Mouse (Mus musculus) forebrain, embryonic 11.5 days (tissue): ENCODE data around the gene Eif2ak1. TPM values are rescaled to one million over a fixed set of nuclear protein-coding genes. Genes with fewer than 3 reads are reported as not detected.
A peak's percentile ranks its signal among the peaks of the same experiment; 100 is the strongest.

ENCODE experiments used
- ATAC-seq: fragments of 200-750 bp; cut with Nextera tagmentation; replicated peaks from 2 replicates; pipeline ENCODE4 v1.8.0; 2017; ENCODE audit warnings: moderate TSS enrichment; ENCODE audit not compliant: low FRiP score
- DNase-seq: peaks from one replicate; pipeline ENCODE4 v3.0.0-alpha.2; 2017; ENCODE audit warnings: low spot score
- H3K27ac ChIP-seq: fragments of 300-500 bp; sonication (generic); 2 replicates; pipeline ENCODE4 v1.5.1; 2014; ENCODE audit warnings: low read depth, low read length
- H3K27me3 ChIP-seq: fragments of 300-500 bp; sonication (generic); 2 replicates; pipeline ENCODE4 v1.6.1; 2014; ENCODE audit warnings: mild to moderate bottlenecking, low read length, mixed read lengths; ENCODE audit not compliant: control insufficient read depth, insufficient read depth
- H3K36me3 ChIP-seq: fragments of 300-500 bp; sonication (generic); 2 replicates; pipeline ENCODE4 v1.6.1; 2014; ENCODE audit warnings: mild to moderate bottlenecking, low read length, moderate library complexity, mixed read lengths; ENCODE audit not compliant: control insufficient read depth, insufficient read depth
- H3K4me1 ChIP-seq: fragments of 300-500 bp; sonication (generic); replicated peaks from 2 replicates; pipeline ENCODE4 v1.6.1; 2014; ENCODE audit warnings: low read length, mixed read lengths; ENCODE audit not compliant: control insufficient read depth, insufficient read depth
- H3K4me2 ChIP-seq: fragments of 300-500 bp; sonication (generic); 2 replicates; pipeline ENCODE4 v1.6.1; 2014; ENCODE audit warnings: low read depth, mild to moderate bottlenecking, low read length, moderate library complexity, mixed read lengths; ENCODE audit not compliant: severe bottlenecking
- H3K4me3 ChIP-seq: fragments of 300-500 bp; sonication (generic); 2 replicates; pipeline ENCODE4 v1.5.1; 2014; ENCODE audit warnings: low read depth, low read length
- H3K9ac ChIP-seq: fragments of 300-500 bp; sonication (generic); 2 replicates; pipeline ENCODE4 v1.6.1; 2014; ENCODE audit warnings: low read length
- H3K9me3 ChIP-seq: fragments of 300-500 bp; sonication (generic); 2 replicates; pipeline ENCODE4 v1.6.1; 2016; ENCODE audit warnings: low read length, mixed read lengths; ENCODE audit not compliant: control insufficient read depth
- WGBS: fragments of 180-500 bp; shearing (Covaris S2); extraction: QIAGEN DNeasy Blood & Tissue Kit; methylation state at CpG from one replicate; pipeline ENCODE4 v1.1.7; 2014; 5-methylcytosine and 5-hydroxymethylcytosine counted together
- polyA plus RNA-seq: library from polyadenylated mRNA; unstranded; fragments of >200 nt; fragmentation: Nextera tagmentation; extraction: Ambion mirVana; gene quantifications from 2 replicates; pipeline ENCODE4 v1.2.1, GENCODE M21; 2014

Gene Eif2ak1
- polyA plus RNA-seq, 1 experiment from 2014 or later, result 48.4 TPM

GRCm38 (mm10) chr5:143814626-143815025 lies 3.0 kb upstream of the Eif2ak1 start:
- ATAC-seq (no peak), DNase-seq (no peak)
- Histone ChIP-seq H3K27me3 (no peaks in the 10 kb centered on the region), H3K9ac (no peak overlapping the region), H3K9me3 (no peaks in the 10 kb centered on the region), H3K4me1 (peaks cover 2% of the 10 kb centered on the region; the same call in 1 of the 2 replicates), H3K4me2 (no peak overlapping the region), H3K27ac (no peak overlapping the region), H3K36me3 (no peaks in the 10 kb centered on the region), H3K4me3 (no peak overlapping the region)
- 86% methylated on average over 2 of the region's 2 CpGs for WGBS

DNA sequence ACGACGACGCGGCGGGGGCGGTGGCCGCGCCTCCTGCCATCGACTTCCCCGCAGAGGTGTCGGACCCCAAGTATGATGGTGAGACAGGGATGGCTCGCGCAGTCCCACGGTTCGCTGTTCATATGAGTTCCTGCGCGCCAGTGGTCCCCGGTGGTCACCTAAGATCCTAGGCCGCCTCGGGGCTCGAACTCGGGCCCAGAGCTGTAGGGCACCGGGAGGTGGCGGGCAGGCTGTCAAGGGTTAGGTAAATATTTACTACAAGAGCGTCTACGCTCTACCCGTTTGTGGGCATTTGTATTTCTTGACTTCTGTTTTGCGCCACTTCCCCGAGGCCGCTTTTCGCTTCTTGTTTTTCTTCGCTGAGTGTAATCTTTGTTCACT lies 333 bp downstream of the Eif2ak1 start:
- Histone ChIP-seq H3K4me3 (peak overlapping the region; percentile 82), H3K27ac (no peak overlapping the region; the same call in 1 of the 2 replicates), H3K9me3 (no peaks in the 10 kb centered on the region), H3K4me1 (peaks cover 2% of the 10 kb centered on the region; the same call in 1 of the 2 replicates), H3K9ac (peak overlapping the region; percentile 80), H3K36me3 (no peaks in the 10 kb centered on the region), H3K4me2 (peak overlapping the region; percentile 57), H3K27me3 (no peaks in the 10 kb centered on the region)
- WGBS, result under 1% methylated on average over 32 of the region's 32 CpGs
- no peak for DNase-seq
- ATAC-seq, result peak; percentile 83

- no peak for DNase-seq
- no peak overlapping the region for H3K27ac ChIP-seq
- no peaks in the 10 kb centered on the region for H3K27me3 ChIP-seq
- peak overlapping the region; percentile 57 for H3K4me2 ChIP-seq
- no peak for ATAC-seq
- H3K36me3 ChIP-seq, result no peaks in the 10 kb centered on the region
- H3K9ac ChIP-seq, result peak overlapping the region; percentile 80
- WGBS, result 14% methylated on average over 10 of the region's 10 CpGs
- peaks cover 2% of the 10 kb centered on the region; the same call in 1 of the 2 replicates for H3K4me1 ChIP-seq
- H3K9me3 ChIP-seq, result no peaks in the 10 kb centered on the region
- peak overlapping the region; percentile 82 for H3K4me3 ChIP-seq
Observed at GRCm38 (mm10) chr5:143818461-143818860, 873 bp downstream of the Eif2ak1 start.

DNA sequence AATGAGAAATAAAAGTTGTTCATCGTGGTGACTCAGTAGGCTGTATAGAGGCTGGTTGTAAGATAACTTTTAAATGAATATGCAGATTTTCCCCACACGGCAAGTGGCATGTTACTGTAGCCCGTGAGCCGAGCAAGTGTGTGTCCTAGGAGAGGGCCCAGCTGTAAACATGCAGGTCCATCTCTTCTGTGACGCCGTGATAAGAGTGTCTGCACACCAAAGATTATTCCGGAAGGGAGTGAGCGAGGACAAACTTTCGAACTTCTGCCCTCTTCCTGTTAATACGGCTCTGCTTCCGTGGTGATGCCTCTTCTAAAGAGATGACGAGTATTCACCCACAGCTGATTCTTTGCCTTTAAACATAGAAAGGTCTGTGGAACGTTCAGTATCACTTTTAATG lies 1.4 kb downstream of the Eif2ak1 start:
- Histone ChIP-seq H3K27me3 (no peaks in the 10 kb centered on the region), H3K9me3 (no peaks in the 10 kb centered on the region), H3K9ac (no peak overlapping the region), H3K4me3 (no peak overlapping the region), H3K4me2 (no peak overlapping the region; the same call in 1 of the 2 replicates), H3K36me3 (no peaks in the 10 kb centered on the region), H3K27ac (no peak overlapping the region), H3K4me1 (peaks cover 2% of the 10 kb centered on the region; the same call in 1 of the 2 replicates)
- ATAC-seq (no peak), DNase-seq (no peak)
- WGBS, result 89% methylated on average over 13 of the region's 13 CpGs

- Histone ChIP-seq H3K36me3 (no peaks in the 10 kb centered on the region), H3K4me1 (peaks cover 2% of the 10 kb centered on the region; the same call in 1 of the 2 replicates), H3K4me3 (no peak overlapping the region), H3K9ac (no peak overlapping the region), H3K27ac (no peak overlapping the region), H3K9me3 (no peaks in the 10 kb centered on the region), H3K4me2 (no peak overlapping the region), H3K27me3 (no peaks in the 10 kb centered on the region)
- WGBS, result 88% methylated on average over 24 of the region's 24 CpGs
- ATAC-seq (no peak), DNase-seq (no peak)
Observed at GRCm38 (mm10) chr5:143819906-143820660, 2.5 kb downstream of the Eif2ak1 start.

GRCm38 (mm10) chr5:143820820-143821219 lies 3.2 kb downstream of the Eif2ak1 start:
- no peak overlapping the region for H3K4me3 ChIP-seq
- no peak overlapping the region for H3K27ac ChIP-seq
- H3K4me2 ChIP-seq, result no peak overlapping the region
- WGBS, result 89% methylated on average over 5 of the region's 5 CpGs
- no peaks in the 10 kb centered on the region for H3K36me3 ChIP-seq
- H3K9me3 ChIP-seq, result no peaks in the 10 kb centered on the region
- no peak for ATAC-seq
- H3K4me1 ChIP-seq, result peaks cover 2% of the 10 kb centered on the region; the same call in 1 of the 2 replicates
- H3K27me3 ChIP-seq, result no peaks in the 10 kb centered on the region
- DNase-seq, result no peak
- H3K9ac ChIP-seq, result no peak overlapping the region

- Histone ChIP-seq H3K4me1 (no peaks in the 10 kb centered on the region), H3K4me2 (no peak overlapping the region), H3K27ac (no peak overlapping the region), H3K9me3 (no peaks in the 10 kb centered on the region), H3K36me3 (no peaks in the 10 kb centered on the region), H3K9ac (no peak overlapping the region), H3K27me3 (no peaks in the 10 kb centered on the region), H3K4me3 (no peak overlapping the region)
- 92% methylated on average over 11 of the region's 11 CpGs for WGBS
- ATAC-seq (no peak), DNase-seq (no peak)
Observed at GRCm38 (mm10) chr5:143871547-143872169, 54.1 kb downstream of the Eif2ak1 start.

- no peaks in the 10 kb centered on the region for H3K4me1 ChIP-seq
- no peak overlapping the region for H3K9ac ChIP-seq
- WGBS, result 73% methylated on average over 4 of the region's 4 CpGs
- H3K4me3 ChIP-seq, result no peak overlapping the region
- no peaks in the 10 kb centered on the region; the same call in 1 of the 2 replicates for H3K36me3 ChIP-seq
- DNase-seq, result no peak
- no peak overlapping the region for H3K4me2 ChIP-seq
- H3K9me3 ChIP-seq, result no peaks in the 10 kb centered on the region
- H3K27me3 ChIP-seq, result no peaks in the 10 kb centered on the region
- no peak for ATAC-seq
- H3K27ac ChIP-seq, result no peak overlapping the region
Observed at GRCm38 (mm10) chr5:143874571-143874970, 57.0 kb downstream of the Eif2ak1 start.
